Mouse (Mus musculus) spleen, postnatal 10 days (tissue): ENCODE results near the gene Cep162.

Source experiments
- DNase-seq, 2 experiments: peaks; one replicate each; pipeline ENCODE4 v3.0.0; 2021 to 2022; ENCODE audit warnings: low spot score in 2 of 2

Cep162 gene

GRCm38 (mm10) chr9:87254903-87255695 lies at the start of gene Cep162:
Cep162 (minus strand) TSS chr9:87255536.
- peak; percentile 87 to 89 for DNase-seq

GRCm38 (mm10) chr9:87303196-87303595 lies 47.9 kb upstream of the Cep162 start:
- DNase-seq = no peak

GRCm38 (mm10) chr9:87298900-87299299 lies 43.6 kb upstream of the Cep162 start:
- DNase-seq = no peak

- no peak for DNase-seq
Observed at GRCm38 (mm10) chr9:87297522-87297921, 42.2 kb upstream of the Cep162 start.

GRCm38 (mm10) chr9:87255696-87256030 lies 327 bp upstream of the Cep162 start:
- no peak for DNase-seq

- no peak for DNase-seq
Observed at GRCm38 (mm10) chr9:87248118-87248517, 7.2 kb downstream of the Cep162 start.

GRCm38 (mm10) chr9:87247678-87248077 lies 7.7 kb downstream of the Cep162 start:
- no peak for DNase-seq

- DNase-seq = no peak
Observed at GRCm38 (mm10) chr9:87213204-87213603, 42.1 kb downstream of the Cep162 start.

- no peak for DNase-seq
Observed at GRCm38 (mm10) chr9:87210830-87211339, 44.5 kb downstream of the Cep162 start.

- DNase-seq = no peak
Observed at GRCm38 (mm10) chr9:87202431-87202830, 52.9 kb downstream of the Cep162 start.

- DNase-seq = no peak
Observed at GRCm38 (mm10) chr9:87200919-87201318, 54.4 kb downstream of the Cep162 start.

- no peak for DNase-seq
Observed at GRCm38 (mm10) chr9:87200426-87200825, 54.9 kb downstream of the Cep162 start.

GRCm38 (mm10) chr9:87198036-87198435 lies 57.3 kb downstream of the Cep162 start:
- no peak for DNase-seq

GRCm38 (mm10) chr9:87197277-87197676 lies 58.1 kb downstream of the Cep162 start:
- no peak for DNase-seq

GRCm38 (mm10) chr9:87193721-87194120 lies 61.6 kb downstream of the Cep162 start:
- DNase-seq = no peak

- DNase-seq = no peak
Observed at GRCm38 (mm10) chr9:87187336-87187735, 68.0 kb downstream of the Cep162 start.

GRCm38 (mm10) chr9:87182231-87182630 lies 73.1 kb downstream of the Cep162 start:
- DNase-seq = no peak

GRCm38 (mm10) chr9:87178534-87178933 lies 76.8 kb downstream of the Cep162 start:
- DNase-seq = no peak

GRCm38 (mm10) chr9:87171517-87171916 lies 83.8 kb downstream of the Cep162 start:
- no peak for DNase-seq

GRCm38 (mm10) chr9:87170891-87171290 lies 84.4 kb downstream of the Cep162 start:
- no peak for DNase-seq

- DNase-seq = no peak
Observed at GRCm38 (mm10) chr9:87169144-87169543, 86.2 kb downstream of the Cep162 start.

GRCm38 (mm10) chr9:87168051-87168450 lies 87.3 kb downstream of the Cep162 start:
- no peak for DNase-seq

GRCm38 (mm10) chr9:87167001-87167830 lies 88.1 kb downstream of the Cep162 start:
- DNase-seq = no peak
